Mouse (Mus musculus) heart, embryonic 14.5 days (tissue): ENCODE measurements around the gene Morc2b. TPM values are rescaled to one million over a fixed set of nuclear protein-coding genes. Genes with fewer than 3 reads are reported as not detected.
"Not testable (repeated sequence)": the region's sequence is repeated elsewhere in the genome, so short reads cannot be mapped to it uniquely, and the experiment has no call there.

ENCODE experiments used
- ATAC-seq: fragments of 200-750 bp; cut with Nextera tagmentation; 2 replicates; pipeline ENCODE4 v1.8.0; 2017; ENCODE audit warnings: low read depth, moderate TSS enrichment; ENCODE audit not compliant: insufficient number of reproducible peaks, insufficient read depth, low FRiP score
- H3K27ac ChIP-seq, 2 experiments: fragments of 200-500 bp in 1 of 2; fragments of 300-500 bp in 1 of 2; sonication (generic) in 1 of 2; replicated peaks in 1 of 2; 2 replicates each; pipeline ENCODE4 v1.5.1; 2012 to 2014; ENCODE audit warnings: low read depth in 2 of 2, low read length in 2 of 2, control low read depth in 1 of 2, mild to moderate bottlenecking in 1 of 2, mixed read lengths in 1 of 2; ENCODE audit not compliant: control insufficient read depth in 1 of 2, insufficient read depth in 1 of 2
- H3K27me3 ChIP-seq: fragments of 300-500 bp; sonication (generic); 2 replicates; pipeline ENCODE4 v1.6.1; 2014; ENCODE audit warnings: mild to moderate bottlenecking, low read length, control low read depth; ENCODE audit not compliant: control insufficient read depth, insufficient read depth
- H3K36me3 ChIP-seq: fragments of 300-500 bp; sonication (generic); 2 replicates; pipeline ENCODE4 v1.6.1; 2014; ENCODE audit warnings: mild to moderate bottlenecking, control low read depth, low read length, mixed read lengths; ENCODE audit not compliant: control insufficient read depth, insufficient read depth
- H3K4me1 ChIP-seq, 2 experiments: fragments of 200-500 bp in 1 of 2; fragments of 300-500 bp in 1 of 2; sonication (generic) in 1 of 2; 2 replicates each; pipeline ENCODE4 v1.6.1; 2012 to 2014; ENCODE audit warnings: low read length in 2 of 2, control low read depth in 1 of 2, mixed read lengths in 1 of 2; ENCODE audit not compliant: control insufficient read depth in 2 of 2, insufficient read depth in 2 of 2
- H3K4me2 ChIP-seq: fragments of 300-500 bp; sonication (generic); 2 replicates; pipeline ENCODE4 v1.6.1; 2014; ENCODE audit warnings: mild to moderate bottlenecking, low read length
- H3K4me3 ChIP-seq, 2 experiments: fragments of 200-500 bp in 1 of 2; fragments of 300-500 bp in 1 of 2; sonication (generic) in 1 of 2; 2 replicates each; pipeline ENCODE4 v1.5.1; 2012 to 2014; ENCODE audit warnings: low read length in 2 of 2, mild to moderate bottlenecking in 2 of 2, control low read depth in 1 of 2, low read depth in 1 of 2, moderate library complexity in 1 of 2; ENCODE audit not compliant: control insufficient read depth in 1 of 2, insufficient read depth in 1 of 2
- H3K9ac ChIP-seq: fragments of 300-500 bp; sonication (generic); 2 replicates; pipeline ENCODE4 v1.6.1; 2014; ENCODE audit warnings: mild to moderate bottlenecking, low read length
- H3K9me3 ChIP-seq: fragments of 300-500 bp; sonication (generic); 2 replicates; pipeline ENCODE4 v1.6.1; 2016; ENCODE audit warnings: low read length, control low read depth; ENCODE audit not compliant: control insufficient read depth
- WGBS: fragments of 180-500 bp; shearing (Covaris S2); extraction: QIAGEN DNeasy Blood & Tissue Kit; methylation state at CpG from one replicate; pipeline ENCODE4 v1.1.7; 2014; 5-methylcytosine and 5-hydroxymethylcytosine counted together
- polyA plus RNA-seq: library from polyadenylated mRNA; unstranded; fragments of >200 nt; fragmentation: Nextera tagmentation; extraction: Ambion mirVana; gene quantifications from 2 replicates; pipeline ENCODE4 v1.2.1, GENCODE M21; 2014

The Morc2b gene
- 0.12 TPM in 1 of 2 replicates, not detected in the other for polyA plus RNA-seq

DNA sequence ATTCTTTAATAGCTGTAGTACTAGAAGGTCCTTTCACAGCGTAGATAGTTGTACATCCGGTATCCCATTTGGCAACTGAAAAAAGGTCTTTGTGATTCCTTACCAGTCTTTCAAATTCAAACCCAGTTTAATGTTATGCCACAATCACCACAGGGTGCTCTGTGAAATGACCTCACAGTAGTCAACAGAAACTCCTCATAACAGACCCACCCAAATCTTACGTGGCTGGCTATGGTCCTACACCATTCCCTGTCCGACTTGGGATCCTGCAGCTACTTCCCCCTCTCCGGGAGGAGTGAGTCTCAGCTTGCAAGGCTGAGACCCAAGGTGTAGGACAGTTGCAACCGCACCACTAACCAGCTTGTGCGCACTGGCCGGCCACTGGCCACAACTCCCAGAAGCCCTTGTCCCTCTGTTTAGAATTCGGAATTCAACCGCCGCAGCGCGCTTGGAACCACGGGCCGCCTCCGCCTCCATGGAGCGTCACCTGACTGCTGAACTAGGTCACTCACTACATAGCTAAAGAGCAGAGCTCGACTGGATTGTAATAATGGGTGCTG, at the start of gene Morc2b:
TSS of gene Morc2b (minus strand) at position 423 of the 560 bp plus-strand sequence.
- H3K4me3 ChIP-seq: no peak within 1 kb of the TSS
- H3K4me2 ChIP-seq: no peak within 1 kb of the TSS
- ATAC-seq: no peak
- no peaks in the 10 kb centered on the region for H3K4me1 ChIP-seq
- H3K36me3 ChIP-seq: no peaks in the 10 kb centered on the region
- H3K27me3 ChIP-seq: no peaks in the 10 kb centered on the region
- no peaks in the 10 kb centered on the region for H3K9me3 ChIP-seq
- H3K9ac ChIP-seq: no peak within 1 kb of the TSS
- 69% methylated on average over 18 of the region's 18 CpGs for WGBS
- no peak within 1 kb of the TSS for H3K27ac ChIP-seq

GRCm38 (mm10) chr17:33168147-33168546, 28.7 kb upstream of the Morc2b start, which contains the start of gene Olfr55:
TSS of gene Olfr55 (plus strand) at chr17:33168447.
- H3K4me3 ChIP-seq, H3K9me3 ChIP-seq, H3K4me2 ChIP-seq, H3K4me1 ChIP-seq, H3K27ac ChIP-seq, H3K9ac ChIP-seq, H3K27me3 ChIP-seq, H3K36me3 ChIP-seq, ATAC-seq: not testable (repeated sequence)
- 60% methylated on average over 1 of the region's 1 CpGs for WGBS

- ATAC-seq: no peak
Observed at GRCm38 (mm10) chr17:33126257-33126656, 13.2 kb downstream of the Morc2b start.

DNA sequence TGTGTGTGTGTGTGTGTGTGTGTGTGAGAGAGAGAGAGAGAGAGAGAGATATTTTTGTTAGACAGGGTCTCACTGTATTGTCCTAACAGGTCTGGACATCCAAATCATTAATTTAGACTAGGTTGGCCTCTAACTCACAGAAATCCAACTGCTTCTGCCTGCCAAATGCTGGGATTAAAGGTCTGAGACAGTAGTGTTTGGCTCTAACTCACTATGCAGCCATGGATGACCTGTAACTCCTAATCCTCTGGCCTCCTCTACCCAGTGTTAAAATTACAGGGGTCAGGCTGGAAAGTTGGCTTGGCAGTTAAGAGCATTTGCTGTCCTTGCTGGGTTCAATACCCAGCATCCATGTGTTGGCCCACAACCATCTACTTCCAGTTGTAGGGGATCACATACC, 14.9 kb downstream of the Morc2b start:
- no peak overlapping the region for H3K4me3 ChIP-seq
- no peaks in the 10 kb centered on the region for H3K9me3 ChIP-seq
- no peak overlapping the region for H3K9ac ChIP-seq
- H3K36me3 ChIP-seq: no peaks in the 10 kb centered on the region
- no peak overlapping the region for H3K4me2 ChIP-seq
- no peaks in the 10 kb centered on the region for H3K27me3 ChIP-seq
- ATAC-seq: no peak
- no peak overlapping the region for H3K27ac ChIP-seq
- no peaks in the 10 kb centered on the region for H3K4me1 ChIP-seq

More at GRCm38 (mm10) chr17:33126257-33126656, 13.2 kb downstream of the Morc2b start:
- no peaks in the 10 kb centered on the region for H3K4me1 ChIP-seq
- H3K9ac ChIP-seq: no peak overlapping the region
- H3K9me3 ChIP-seq: no peaks in the 10 kb centered on the region
- no peak overlapping the region for H3K4me2 ChIP-seq
- no peaks in the 10 kb centered on the region for H3K36me3 ChIP-seq
- no peak overlapping the region for H3K27ac ChIP-seq
- whole genome bisulfite sequencing: 54% methylated on average over 2 of the region's 2 CpGs
- no peaks in the 10 kb centered on the region for H3K27me3 ChIP-seq
- H3K4me3 ChIP-seq: no peak overlapping the region

- H3K4me2 ChIP-seq: no peak overlapping the region
- ATAC-seq: no peak
- no peaks in the 10 kb centered on the region for H3K36me3 ChIP-seq
- no peak overlapping the region for H3K4me3 ChIP-seq
- no peak overlapping the region for H3K27ac ChIP-seq
- H3K4me1 ChIP-seq: peaks cover 3 to 8% of the 10 kb centered on the region in 2 experiments; a peak in 3 of 4 replicates
- no peak overlapping the region for H3K9ac ChIP-seq
- no peaks in the 10 kb centered on the region for H3K27me3 ChIP-seq
- 91% methylated on average over 2 of the region's 2 CpGs for WGBS
- H3K9me3 ChIP-seq: no peaks in the 10 kb centered on the region
Observed at GRCm38 (mm10) chr17:33097396-33097795, 42.1 kb downstream of the Morc2b start.

GRCm38 (mm10) chr17:33092391-33093193, 46.9 kb downstream of the Morc2b start:
- Histone ChIP-seq H3K9me3 (no peaks in the 10 kb centered on the region), H3K9ac (peak overlapping the region; percentile 85), H3K27me3 (no peaks in the 10 kb centered on the region), H3K4me2 (peak overlapping the region; percentile 78), H3K4me1 (peaks cover 3 to 8% of the 10 kb centered on the region in 2 experiments; a peak in 3 of 4 replicates), H3K27ac (peak overlapping the region; percentile 90 to 94), H3K36me3 (no peaks in the 10 kb centered on the region), H3K4me3 (peak overlapping the region; percentile 80 to 92)
- peak; percentile 60 for ATAC-seq
- WGBS: 2% methylated on average over 31 of the region's 31 CpGs

GRCm38 (mm10) chr17:33091630-33092029, 47.9 kb downstream of the Morc2b start:
- H3K36me3 ChIP-seq: no peaks in the 10 kb centered on the region
- no peaks in the 10 kb centered on the region for H3K9me3 ChIP-seq
- no peak overlapping the region for H3K27ac ChIP-seq
- WGBS: 90% methylated on average over 1 of the region's 1 CpGs
- H3K4me1 ChIP-seq: peaks cover 3 to 8% of the 10 kb centered on the region in 2 experiments; a peak in 3 of 4 replicates
- no peak for ATAC-seq
- no peak overlapping the region for H3K4me2 ChIP-seq
- no peak overlapping the region for H3K4me3 ChIP-seq
- H3K27me3 ChIP-seq: no peaks in the 10 kb centered on the region
- H3K9ac ChIP-seq: no peak overlapping the region
